10 mouse cellular contexts compared by ENCODE assay signal in the genomic region with DNA sequence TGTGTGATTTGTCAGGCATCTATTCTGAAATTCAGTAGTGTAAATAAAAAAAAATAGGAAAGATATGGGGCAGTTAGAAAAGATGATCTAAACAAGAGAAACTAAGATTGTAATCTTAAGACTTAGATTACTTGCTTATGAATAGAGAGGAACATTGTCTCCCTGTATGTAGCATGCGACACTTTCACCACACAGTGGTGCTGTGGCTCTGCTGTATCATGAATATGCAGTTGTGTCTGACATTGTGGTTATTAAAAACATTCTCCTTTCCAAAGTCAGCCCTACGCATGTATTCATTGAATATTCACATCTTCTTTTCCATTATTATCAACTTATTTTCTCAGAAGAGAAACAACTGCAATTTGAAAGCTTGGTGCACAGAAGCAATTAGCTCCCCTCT. TPM values are rescaled to one million over a fixed set of nuclear protein-coding genes. Genes with fewer than 3 reads are reported as not detected.
DNase-seq lines count a peak whose midpoint lies in the region; ATAC-seq and TF ChIP-seq lines count a peak whose summit lies in the region.
"Had no signal": no experiment of that assay in that cellular context is flagged by ENCODE, and none has a peak within 500 bp of the region (broad histone marks: within the 10 kb centered on the region; RNA-seq: fewer than 3 reads in every experiment).

No protein-coding gene starts in this region.

- WGBS in midbrain, postnatal 0 days: 30% methylated on average over 2 of the region's 2 CpGs
- WGBS in heart, embryonic 11.5 days (ENCODE audit: insufficient replicate concordance): 61% methylated on average over 2 of the region's 2 CpGs

- H3K4me3 ChIP-seq in midbrain, postnatal 0 days (ENCODE audit: low read depth, low read length): no peak overlapping the region
- H3K4me3 ChIP-seq in heart, embryonic 11.5 days (ENCODE audit: low read depth, low read length): no peak overlapping the region
- H3K4me3 ChIP-seq: heart, embryonic 15.5 days had no signal

- H3K27me3 ChIP-seq in midbrain, postnatal 0 days (ENCODE audit: insufficient read depth, low read length): no peaks in the 10 kb centered on the region
- H3K27me3 ChIP-seq in heart, embryonic 11.5 days (ENCODE audit: control insufficient read depth, insufficient read depth, low read length): no peaks in the 10 kb centered on the region
- H3K27me3 ChIP-seq: heart, embryonic 15.5 days had no signal

- H3K4me1 ChIP-seq in midbrain, postnatal 0 days (ENCODE audit: insufficient read depth, low read length): no peaks in the 10 kb centered on the region
- no peaks in the 10 kb centered on the region for H3K4me1 ChIP-seq in heart, embryonic 11.5 days (ENCODE audit: control insufficient read depth, insufficient read depth, low read length)
- H3K4me1 ChIP-seq: heart, embryonic 15.5 days had no signal

- peak; percentile 99 for ATAC-seq in frontal cortex, adult (ENCODE audit: low TSS enrichment)
- ATAC-seq in midbrain, postnatal 0 days (ENCODE audit: low FRiP score): peak; percentile 77
- ATAC-seq in heart, embryonic 11.5 days (replicated peaks; ENCODE audit: insufficient number of reproducible peaks, low FRiP score, low TSS enrichment): no peak

- H3K4me2 ChIP-seq in midbrain, postnatal 0 days (ENCODE audit: low read depth, low read length, poor library complexity, severe bottlenecking): no peak overlapping the region
- no peak overlapping the region for H3K4me2 ChIP-seq in heart, embryonic 11.5 days
- H3K4me2 ChIP-seq: heart, embryonic 15.5 days had no signal

- no peak overlapping the region for H3K27ac ChIP-seq in midbrain, postnatal 0 days (ENCODE audit: low read depth, low read length)
- H3K27ac ChIP-seq in heart, embryonic 11.5 days (ENCODE audit: low read depth, low read length): no peak overlapping the region
- H3K27ac ChIP-seq: heart, embryonic 15.5 days had no signal

- no peaks in the 10 kb centered on the region for H3K9me3 ChIP-seq in midbrain, postnatal 0 days (ENCODE audit: low read length)
- H3K9me3 ChIP-seq in heart, embryonic 11.5 days (replicated peaks; ENCODE audit: control insufficient read depth, low read length): no peaks in the 10 kb centered on the region
- H3K9me3 ChIP-seq: G1E; heart, embryonic 15.5 days had no signal

- no peaks in the 10 kb centered on the region for H3K36me3 ChIP-seq in midbrain, postnatal 0 days (ENCODE audit: insufficient read depth, low read length)
- H3K36me3 ChIP-seq in heart, embryonic 11.5 days (ENCODE audit: control insufficient read depth, insufficient read depth, low read length): no peaks in the 10 kb centered on the region
- H3K36me3 ChIP-seq: G1E; heart, embryonic 15.5 days had no signal

- H3K9ac ChIP-seq in midbrain, postnatal 0 days (replicated peaks; ENCODE audit: low read length, poor library complexity, severe bottlenecking): no peak overlapping the region
- no peak overlapping the region for H3K9ac ChIP-seq in heart, embryonic 11.5 days (ENCODE audit: low read depth, low read length)
- H3K9ac ChIP-seq: heart, embryonic 15.5 days had no signal

- intact Hi-C loops in gastrocnemius, postnatal 14 days (cut with DNase I; ENCODE audit: low total_unique reads): no loop called here

- peak; percentile 64 for DNase-seq in embryo, embryonic 10 days (ENCODE audit: low spot score)
- DNase-seq in embryo, embryonic 9.5 days (ENCODE audit: extremely low spot score): no peak
- DNase-seq in ES-CJ7 (ENCODE audit: low read depth, low spot score): peak; percentile 8
- DNase-seq in layer of hippocampus, postnatal 10 days (ENCODE audit: low spot score in 2 of 2): peak; percentile 55 to 61
- DNase-seq in midbrain, postnatal 0 days (ENCODE audit: low spot score): peak; percentile 86
- DNase-seq in gastrocnemius, postnatal 14 days: no peak

- peak; percentile 96 for TF ChIP-seq CTCF in midbrain, postnatal 0 days (IDR thresholded peaks at IDR 0.05)

RNA-seq across cellular contexts. Expression of a gene that starts 40.0 kb away (rescaled TPM):
- under 1 TPM; 0.50 to 0.62 TPM for total RNA-seq in layer of hippocampus, postnatal 10 days (2021)
- 0.61 and 0.93 TPM in 2 replicates for total RNA-seq in midbrain, postnatal 0 days (2014; rRNA removed)
- polyA plus RNA-seq in midbrain, postnatal 0 days (2015; fragmentation: Nextera tagmentation; extraction: Ambion mirVana): 0.43 and 0.52 TPM in 2 replicates
- not detected for total RNA-seq in gastrocnemius, postnatal 14 days (2021)
- polyA plus RNA-seq in heart, embryonic 11.5 days (2014; fragmentation: Nextera tagmentation; extraction: Ambion mirVana): 0.20 and 0.27 TPM in 2 replicates
- polyA plus RNA-seq: G1E had no signal

RNA-seq across cellular contexts. Expression of a gene that starts 43.3 kb away (rescaled TPM):
- not detected for total RNA-seq in layer of hippocampus, postnatal 10 days (2021)
- total RNA-seq in midbrain, postnatal 0 days (2014; rRNA removed): 0.61 and 1.6 TPM in 2 replicates
- 0.58 and 0.59 TPM in 2 replicates for polyA plus RNA-seq in midbrain, postnatal 0 days (2015; fragmentation: Nextera tagmentation; extraction: Ambion mirVana)
- not detected for total RNA-seq in gastrocnemius, postnatal 14 days (2021)
- polyA plus RNA-seq in heart, embryonic 11.5 days (2014; fragmentation: Nextera tagmentation; extraction: Ambion mirVana): not detected in 2 replicates
- total RNA-seq: G1E had no signal
- polyA plus RNA-seq: G1E; heart, embryonic 15.5 days had no signal

Comparison
In these comparisons a context has a peak if more than half of its experiments do, and no peak if none do; other contexts are left out.
1. DNase-seq: peak in embryo, embryonic 10 days (single experiment), ES-CJ7 (single experiment), layer of hippocampus, postnatal 10 days (2 of 2) and midbrain, postnatal 0 days (single experiment); none in embryo, embryonic 9.5 days (single experiment) and gastrocnemius, postnatal 14 days (single experiment).